Mouse (Mus musculus) myocyte (in vitro differentiated cells): ENCODE measurements around the gene Erlin1. TPM values are rescaled to one million over a fixed set of nuclear protein-coding genes. Genes with fewer than 3 reads are reported as not detected.

Experiments used
- H3K27me3 ChIP-seq: one replicate; pipeline ENCODE4 v1.6.1; 2011; ENCODE audit not compliant: control insufficient read depth, insufficient read depth, insufficient read length
- H3K36me3 ChIP-seq: one replicate; pipeline ENCODE4 v1.6.1; 2011; ENCODE audit not compliant: control insufficient read depth, insufficient read depth
- H3K4me2 ChIP-seq: one replicate; pipeline ENCODE4 v1.6.1; 2011; ENCODE audit warnings: low read depth, control low read depth
- H3K4me3 ChIP-seq: one replicate; pipeline ENCODE4 v1.5.1; 2011; ENCODE audit warnings: mild to moderate bottlenecking, control low read depth, moderate library complexity
- H3K79me2 ChIP-seq: one replicate; pipeline ENCODE4 v1.6.1; 2011; ENCODE audit not compliant: control insufficient read depth, insufficient read depth
- H3ac ChIP-seq: one replicate; pipeline ENCODE4 v1.6.1; 2011; ENCODE audit not compliant: control insufficient read depth, insufficient read length
- CEBPB ChIP-seq: IDR thresholded peaks from 2 replicates; pipeline ENCODE4 v1.6.1; 2011; ENCODE audit warnings: mild to moderate bottlenecking, moderate library complexity; ENCODE audit not compliant: poor library complexity, insufficient read depth, severe bottlenecking
- E2F4 ChIP-seq: IDR thresholded peaks from one replicate; pipeline ENCODE4 v1.6.1; 2011; ENCODE audit warnings: mild to moderate bottlenecking, control low read depth, moderate library complexity; ENCODE audit not compliant: insufficient read depth
- MAX ChIP-seq: IDR thresholded peaks from one replicate; pipeline ENCODE4 v1.6.1; 2011; ENCODE audit warnings: low read depth, mild to moderate bottlenecking, control low read depth
- MYOD1 ChIP-seq, 3 experiments: IDR thresholded peaks; one replicate each; pipeline ENCODE4 v1.6.1; 2011; ENCODE audit warnings: control low read depth in 2 of 3, low read depth in 2 of 3, mild to moderate bottlenecking in 2 of 3, moderate library complexity in 1 of 3; ENCODE audit not compliant: insufficient read length in 2 of 3, control insufficient read depth in 1 of 3
- MYOG ChIP-seq, 3 experiments: IDR thresholded peaks; one replicate each; pipeline ENCODE4 v1.6.1; 2011; ENCODE audit warnings: control low read depth in 2 of 3, low read depth in 2 of 3, mild to moderate bottlenecking in 2 of 3; ENCODE audit not compliant: insufficient read length in 2 of 3, control insufficient read depth in 1 of 3, insufficient read depth in 1 of 3
- POLR2A ChIP-seq: IDR thresholded peaks from one replicate; pipeline ENCODE4 v1.6.1; 2011; ENCODE audit warnings: low read depth, mild to moderate bottlenecking, control low read depth, moderate library complexity; ENCODE audit not compliant: insufficient read length
- POLR2AphosphoS2 ChIP-seq: IDR thresholded peaks from one replicate; pipeline ENCODE4 v1.6.1; 2011; ENCODE audit warnings: low read depth, control low read depth; ENCODE audit not compliant: insufficient read length
- REST ChIP-seq: IDR thresholded peaks from one replicate; pipeline ENCODE4 v1.6.1; 2011; ENCODE audit warnings: mild to moderate bottlenecking, control low read depth, moderate library complexity; ENCODE audit not compliant: insufficient read depth, insufficient read length
- SRF ChIP-seq: IDR thresholded peaks from one replicate; pipeline ENCODE4 v1.6.1; 2011; ENCODE audit warnings: low read depth; ENCODE audit not compliant: control insufficient read depth, insufficient read length
- TCF12 ChIP-seq: IDR thresholded peaks from one replicate; pipeline ENCODE4 v1.6.1; 2011; ENCODE audit warnings: mild to moderate bottlenecking, control low read depth; ENCODE audit not compliant: poor library complexity, insufficient read depth, severe bottlenecking
- TCF3 ChIP-seq: IDR thresholded peaks from one replicate; pipeline ENCODE4 v1.6.1; 2011; ENCODE audit warnings: low read depth, control low read depth; ENCODE audit not compliant: insufficient read length
- USF1 ChIP-seq: IDR thresholded peaks from one replicate; pipeline ENCODE4 v1.6.1; 2011; ENCODE audit warnings: low read depth, mild to moderate bottlenecking, control low read depth, moderate library complexity
- polyA plus RNA-seq: library from polyadenylated mRNA; unstranded; fragments of >200 nt; fragmentation: generic; extraction: Trizol; gene quantifications from one replicate; pipeline ENCODE4 v1.2.1, GENCODE M21; 2012; ENCODE audit warnings: missing spikeins

Gene Erlin1
- polyA plus RNA-seq, 1 experiment, result 13.5 TPM

GRCm38 (mm10) chr19:44023066-44023465, 46.5 kb downstream of the Erlin1 start:
- Histone ChIP-seq H3K79me2 (no peaks in the 10 kb centered on the region), H3K4me2 (no peak overlapping the region), H3K4me3 (no peak overlapping the region), H3K36me3 (no peaks in the 10 kb centered on the region), H3K27me3 (no peaks in the 10 kb centered on the region), H3ac (no peak overlapping the region)
- no peak for TF ChIP-seq USF1
- TF ChIP-seq E2F4, result no peak
- no peak for TF ChIP-seq POLR2AphosphoS2
- no peak for TF ChIP-seq CEBPB
- no peak for TF ChIP-seq MYOD1 (IDR thresholded peaks at IDR 0.05; ENCODE audit: control insufficient read depth in 1 of 3, insufficient read length in 2 of 3, low read depth in 2 of 3)
- no peak for TF ChIP-seq TCF3
- TF ChIP-seq MYOG (IDR thresholded peaks at IDR 0.05; ENCODE audit: control insufficient read depth in 1 of 3, insufficient read depth in 1 of 3, insufficient read length in 2 of 3, low read depth in 2 of 3), result no peak
- TF ChIP-seq MAX, result no peak
- no peak for TF ChIP-seq SRF
- TF ChIP-seq POLR2A, result no peak
- no peak for TF ChIP-seq TCF12
- no peak for TF ChIP-seq REST

- H3K4me3 ChIP-seq, result no peak overlapping the region
- H3K4me2 ChIP-seq, result no peak overlapping the region
- H3K27me3 ChIP-seq, result no peaks in the 10 kb centered on the region
- no peak overlapping the region for H3ac ChIP-seq
- no peak for TF ChIP-seq TCF3
- peak; percentile 82 for TF ChIP-seq CEBPB
- no peak for TF ChIP-seq SRF
- TF ChIP-seq REST, result no peak
- no peaks in the 10 kb centered on the region for H3K79me2 ChIP-seq
- no peaks in the 10 kb centered on the region for H3K36me3 ChIP-seq
These were observed 48.1 kb downstream of the Erlin1 start for GRCm38 (mm10) chr19:44021502-44021901.

- Histone ChIP-seq H3K4me2 (no peak overlapping the region), H3K79me2 (no peaks in the 10 kb centered on the region), H3K27me3 (no peaks in the 10 kb centered on the region), H3K4me3 (no peak overlapping the region), H3ac (no peak overlapping the region), H3K36me3 (no peaks in the 10 kb centered on the region)
- TF ChIP-seq E2F4 (no peak), POLR2AphosphoS2 (no peak), TCF12 (no peak)
These were observed 49.8 kb downstream of the Erlin1 start for GRCm38 (mm10) chr19:44019739-44020138.

- Histone ChIP-seq H3K4me2 (no peak overlapping the region), H3K4me3 (no peak overlapping the region), H3K79me2 (no peaks in the 10 kb centered on the region), H3ac (no peak overlapping the region), H3K36me3 (no peaks in the 10 kb centered on the region), H3K27me3 (no peaks in the 10 kb centered on the region)
- TF ChIP-seq REST (no peak), E2F4 (no peak), MYOG (IDR thresholded peaks at IDR 0.05; ENCODE audit: control insufficient read depth in 1 of 3, insufficient read depth in 1 of 3, insufficient read length in 2 of 3, low read depth in 2 of 3) (no peak), USF1 (no peak), SRF (no peak), POLR2A (no peak), MAX (no peak), TCF3 (no peak), CEBPB (no peak), POLR2AphosphoS2 (no peak), MYOD1 (IDR thresholded peaks at IDR 0.05; ENCODE audit: control insufficient read depth in 1 of 3, insufficient read length in 2 of 3, low read depth in 2 of 3) (no peak), TCF12 (no peak)
These were observed 55.7 kb downstream of the Erlin1 start for GRCm38 (mm10) chr19:44013862-44014261.

- no peaks in the 10 kb centered on the region for H3K36me3 ChIP-seq
- H3ac ChIP-seq, result no peak overlapping the region
- no peaks in the 10 kb centered on the region for H3K79me2 ChIP-seq
- H3K4me3 ChIP-seq, result no peak overlapping the region
- no peak for TF ChIP-seq POLR2AphosphoS2
- no peak for TF ChIP-seq SRF
- TF ChIP-seq MAX, result no peak
- TF ChIP-seq E2F4, result no peak
- TF ChIP-seq TCF12, result no peak
- TF ChIP-seq CEBPB, result no peak
- TF ChIP-seq USF1, result no peak
- TF ChIP-seq TCF3, result no peak
- no peak for TF ChIP-seq POLR2A
- TF ChIP-seq MYOG (IDR thresholded peaks at IDR 0.05; ENCODE audit: control insufficient read depth in 1 of 3, insufficient read depth in 1 of 3, insufficient read length in 2 of 3, low read depth in 2 of 3), result no peak
- TF ChIP-seq MYOD1 (IDR thresholded peaks at IDR 0.05; ENCODE audit: control insufficient read depth in 1 of 3, insufficient read length in 2 of 3, low read depth in 2 of 3), result no peak
- no peak for TF ChIP-seq REST
- H3K27me3 ChIP-seq, result no peaks in the 10 kb centered on the region
- no peak overlapping the region for H3K4me2 ChIP-seq
These were observed 60.8 kb downstream of the Erlin1 start for GRCm38 (mm10) chr19:44008784-44009183.
